Mouse (Mus musculus) embryo, embryonic 11 days (tissue): ENCODE data around the gene Primpol.

ENCODE experiments used
- DNase-seq: peaks from one replicate; pipeline ENCODE4 v3.0.0-alpha.2; 2015

The Primpol gene

GRCm38 (mm10) chr8:46551615-46552440 is 65.2 kb downstream of the Primpol start, which contains the start of gene Cenpu:
Gene Cenpu (plus strand): TSS chr8:46552028.
- DNase-seq: peak; percentile 99

- DNase-seq: no peak
These were observed 66.0 kb downstream of the Primpol start for GRCm38 (mm10) chr8:46551029-46551428.

GRCm38 (mm10) chr8:46550058-46550457 is 67.0 kb downstream of the Primpol start:
- DNase-seq: no peak

- DNase-seq: peak; percentile 80
These were observed 69.8 kb downstream of the Primpol start for GRCm38 (mm10) chr8:46547245-46547644.

- no peak for DNase-seq
These were observed 70.4 kb downstream of the Primpol start for GRCm38 (mm10) chr8:46546431-46547176.

- DNase-seq: no peak
These were observed 71.2 kb downstream of the Primpol start for GRCm38 (mm10) chr8:46545854-46546253.

GRCm38 (mm10) chr8:46543662-46544061 is 73.3 kb downstream of the Primpol start:
- no peak for DNase-seq

GRCm38 (mm10) chr8:46543191-46543590 is 73.8 kb downstream of the Primpol start:
- DNase-seq: no peak

- DNase-seq: no peak
These were observed 77.3 kb downstream of the Primpol start for GRCm38 (mm10) chr8:46539701-46540100.

GRCm38 (mm10) chr8:46533926-46534325 is 83.1 kb downstream of the Primpol start:
- DNase-seq: no peak

GRCm38 (mm10) chr8:46530541-46530940 is 86.5 kb downstream of the Primpol start:
- peak; percentile 13 for DNase-seq

GRCm38 (mm10) chr8:46529508-46529907 is 87.5 kb downstream of the Primpol start:
- no peak for DNase-seq

GRCm38 (mm10) chr8:46526821-46527220 is 90.2 kb downstream of the Primpol start:
- DNase-seq: no peak

- no peak for DNase-seq
These were observed 90.9 kb downstream of the Primpol start for GRCm38 (mm10) chr8:46526098-46526497.
